Mouse (Mus musculus): ENCODE data around the gene Plscr4.

Gene Plscr4

GRCm38 (mm10) chr9:92457261-92458058 is at the start of gene Plscr4:
Gene Plscr4 (plus strand): TSS chr9:92457373.
- DNase-seq (ENCODE audit: inconsistent ontology term): peak; percentile 74

GRCm38 (mm10) chr9:92410225-92410624 is 46.9 kb upstream of the Plscr4 start:
- DNase-seq (ENCODE audit: inconsistent ontology term): no peak

- no peak for DNase-seq (ENCODE audit: inconsistent ontology term)
Measured at GRCm38 (mm10) chr9:92412045-92412444, 45.1 kb upstream of the Plscr4 start.

- no peak for DNase-seq (ENCODE audit: inconsistent ontology term)
Measured at GRCm38 (mm10) chr9:92413684-92414083, 43.5 kb upstream of the Plscr4 start.

GRCm38 (mm10) chr9:92437781-92438180 is 19.4 kb upstream of the Plscr4 start:
- no peak for DNase-seq (ENCODE audit: inconsistent ontology term)

- DNase-seq (ENCODE audit: inconsistent ontology term): no peak
Measured at GRCm38 (mm10) chr9:92441468-92441867, 15.7 kb upstream of the Plscr4 start.

- no peak for DNase-seq (ENCODE audit: inconsistent ontology term)
Measured at GRCm38 (mm10) chr9:92444536-92444935, 12.6 kb upstream of the Plscr4 start.

GRCm38 (mm10) chr9:92456605-92457004 is 568 bp upstream of the Plscr4 start:
- DNase-seq (ENCODE audit: inconsistent ontology term): peak; percentile 11

- no peak for DNase-seq (ENCODE audit: inconsistent ontology term)
Measured at GRCm38 (mm10) chr9:92458059-92458402, 858 bp downstream of the Plscr4 start.

GRCm38 (mm10) chr9:92458418-92458817 is 1.2 kb downstream of the Plscr4 start:
- peak; percentile 24 for DNase-seq (ENCODE audit: inconsistent ontology term)

- no peak for DNase-seq (ENCODE audit: inconsistent ontology term)
Measured at GRCm38 (mm10) chr9:92467724-92468123, 10.6 kb downstream of the Plscr4 start.

GRCm38 (mm10) chr9:92472256-92472855 is 15.2 kb downstream of the Plscr4 start:
- no peak for DNase-seq (ENCODE audit: inconsistent ontology term)

GRCm38 (mm10) chr9:92473178-92473577 is 16.0 kb downstream of the Plscr4 start:
- DNase-seq (ENCODE audit: inconsistent ontology term): no peak

GRCm38 (mm10) chr9:92474244-92474643 is 17.1 kb downstream of the Plscr4 start:
- DNase-seq (ENCODE audit: inconsistent ontology term): no peak

- no peak for DNase-seq (ENCODE audit: inconsistent ontology term)
Measured at GRCm38 (mm10) chr9:92481663-92482062, 24.5 kb downstream of the Plscr4 start.

- no peak for DNase-seq (ENCODE audit: inconsistent ontology term)
Measured at GRCm38 (mm10) chr9:92482551-92482950, 25.4 kb downstream of the Plscr4 start.

- DNase-seq (ENCODE audit: inconsistent ontology term): no peak
Measured at GRCm38 (mm10) chr9:92484710-92485267, 27.6 kb downstream of the Plscr4 start.

GRCm38 (mm10) chr9:92489857-92490256 is 32.7 kb downstream of the Plscr4 start:
- DNase-seq (ENCODE audit: inconsistent ontology term): no peak

- no peak for DNase-seq (ENCODE audit: inconsistent ontology term)
Measured at GRCm38 (mm10) chr9:92490319-92490718, 33.1 kb downstream of the Plscr4 start.

GRCm38 (mm10) chr9:92491274-92491673 is 34.1 kb downstream of the Plscr4 start:
- no peak for DNase-seq (ENCODE audit: inconsistent ontology term)

GRCm38 (mm10) chr9:92499710-92500410 is 42.7 kb downstream of the Plscr4 start:
- DNase-seq (ENCODE audit: inconsistent ontology term): peak; percentile 57

GRCm38 (mm10) chr9:92504256-92504655 is 47.1 kb downstream of the Plscr4 start:
- no peak for DNase-seq (ENCODE audit: inconsistent ontology term)

Measured in Muller cell, postnatal 12 days (primary cell).